10 mouse cellular contexts compared by ENCODE assay signal in genomic region chr5:51567659-51568058, GRCm38 (mm10). TPM values are rescaled to one million over a fixed set of nuclear protein-coding genes. Genes with fewer than 3 reads are reported as not detected.
DNase-seq lines count a peak whose midpoint lies in the region; ATAC-seq and TF ChIP-seq lines count a peak whose summit lies in the region.
"Had no signal": no experiment of that assay in that cellular context is flagged by ENCODE, and none has a peak within 500 bp of the region (broad histone marks: within the 10 kb centered on the region; RNA-seq: fewer than 3 reads in every experiment).

TSS of gene Ppargc1a (minus strand) at chr5:51567726.

- H3K4me2 ChIP-seq in lung, postnatal 0 days (replicated peaks; ENCODE audit: low read depth, low read length) = peak within 1 kb of the TSS; percentile 22; the same call in 1 of the 2 replicates
- H3K4me2 ChIP-seq in stomach, embryonic 14.5 days (replicated peaks; ENCODE audit: low read depth, low read length) = no peak within 1 kb of the TSS

- TF ChIP-seq EP300 in lung, postnatal 0 days (IDR thresholded peaks at IDR 0.05) = no peak

- H3K4me1 ChIP-seq in lung, postnatal 0 days (ENCODE audit: insufficient read depth, low read depth, low read length) = no peaks in the 10 kb centered on the region
- no peaks in the 10 kb centered on the region for H3K4me1 ChIP-seq in stomach, embryonic 14.5 days (ENCODE audit: control insufficient read depth, insufficient read depth, low read length)

- TF ChIP-seq CTCF in lung, postnatal 0 days (IDR thresholded peaks at IDR 0.05) = no peak

- no peaks in the 10 kb centered on the region for H3K27me3 ChIP-seq in lung, postnatal 0 days (replicated peaks; ENCODE audit: insufficient read depth, low read length)
- H3K27me3 ChIP-seq in stomach, embryonic 14.5 days (ENCODE audit: control insufficient read depth, insufficient read depth, low read length) = no peaks in the 10 kb centered on the region
- H3K27me3 ChIP-seq: CH12.LX had no signal

- H3K4me3 ChIP-seq in lung, postnatal 0 days (ENCODE audit: low read depth, low read length) = no peak within 1 kb of the TSS
- H3K4me3 ChIP-seq in stomach, embryonic 14.5 days (ENCODE audit: low read depth, low read length) = no peak within 1 kb of the TSS
- H3K4me3 ChIP-seq: erythroblast, embryonic 14.5 days had no signal

- H3K36me3 ChIP-seq in lung, postnatal 0 days (ENCODE audit: insufficient read depth, low read length) = no peaks in the 10 kb centered on the region
- no peaks in the 10 kb centered on the region for H3K36me3 ChIP-seq in stomach, embryonic 14.5 days (ENCODE audit: control insufficient read depth, insufficient read depth, low read length)

- peak; percentile 86 for ATAC-seq in lung, postnatal 0 days
- ATAC-seq in stomach, embryonic 14.5 days (ENCODE audit: insufficient number of reproducible peaks, insufficient read depth, low FRiP score, low read depth) = peak; percentile 80
- no peak for ATAC-seq in megakaryocyte, adult 5-6 weeks (ENCODE audit: poor library complexity, severe bottlenecking)

- no peak within 1 kb of the TSS for H3K9ac ChIP-seq in lung, postnatal 0 days (replicated peaks; ENCODE audit: low read depth)
- H3K9ac ChIP-seq in stomach, embryonic 14.5 days (replicated peaks; ENCODE audit: low read depth, low read length) = no peak within 1 kb of the TSS

- H3K27ac ChIP-seq in lung, postnatal 0 days (ENCODE audit: low read length) = no peak within 1 kb of the TSS
- no peak within 1 kb of the TSS for H3K27ac ChIP-seq in stomach, embryonic 14.5 days (ENCODE audit: low read length)

- no peaks in the 10 kb centered on the region for H3K9me3 ChIP-seq in lung, postnatal 0 days (ENCODE audit: low read length)
- H3K9me3 ChIP-seq in stomach, embryonic 14.5 days (ENCODE audit: control insufficient read depth, low read depth, low read length) = no peaks in the 10 kb centered on the region

- WGBS in lung, postnatal 0 days = 27% methylated on average over 6 of the region's 6 CpGs
- WGBS in stomach, embryonic 14.5 days = 21% methylated on average over 6 of the region's 6 CpGs

- peak; percentile 37 for DNase-seq in embryo, embryonic 11 days
- DNase-seq in embryo, embryonic 10 days (ENCODE audit: low spot score) = no peak
- DNase-seq in lung, postnatal 0 days (ENCODE audit: low spot score) = peak; percentile 64
- no peak for DNase-seq in lung, postnatal 4 days
- no peak for DNase-seq in layer of hippocampus, postnatal 25 days (ENCODE audit: extremely low spot score in 1 of 2, low spot score in 1 of 2)
- DNase-seq in B cell, adult 2 months = no peak

RNA-seq across cellular contexts. Expression of gene Ppargc1a, which starts in this region (rescaled TPM):
- 4.0 and 4.8 TPM in 2 replicates for polyA plus RNA-seq in lung, postnatal 0 days (2015; fragmentation: Nextera tagmentation; extraction: Ambion mirVana)
- 10 to 100 TPM; 39.4 to 45.2 TPM for total RNA-seq in layer of hippocampus, postnatal 25 days (2021)
- polyA plus RNA-seq in stomach, embryonic 14.5 days (2014; fragmentation: Nextera tagmentation; extraction: Ambion mirVana) = 5.9 and 6.1 TPM in 2 replicates
- 0.05 TPM in 1 of 2 replicates, not detected in the other for total RNA-seq in megakaryocyte, adult 5-6 weeks (2015)
- 0.16 TPM in 1 of 2 replicates, not detected in the other for total RNA-seq in megakaryocyte, adult 5-6 weeks (2017)
- total RNA-seq: CH12.LX had no signal
- polyA plus RNA-seq: erythroblast, embryonic 14.5 days had no signal

Comparison
In these comparisons a context has a peak if more than half of its experiments do, and no peak if none do; other contexts are left out.
1. RNA of gene Ppargc1a (total RNA-seq): 39.4 to 45.2 TPM in layer of hippocampus, postnatal 25 days; 0.05 to 0.16 TPM in megakaryocyte, adult 5-6 weeks; every median in the first group is over 10 times any median in the second.
2. DNase-seq: peak in embryo, embryonic 11 days (single experiment) and lung, postnatal 0 days (single experiment); none in embryo, embryonic 10 days (single experiment), lung, postnatal 4 days (0 of 2), layer of hippocampus, postnatal 25 days (0 of 2) and B cell, adult 2 months (0 of 2).